Mouse (Mus musculus) E14TG2a.4 (cell line): ENCODE data around the gene Ccdc50.

Source experiments
- CTCF ChIP-seq: conservative IDR thresholded peaks from 2 replicates; pipeline ENCODE4 v1.5.1; 2014; ENCODE audit warnings: low read length
- POU5F1 ChIP-seq: IDR thresholded peaks from 2 replicates; pipeline ENCODE4 v1.6.1; 2014; ENCODE audit warnings: low read length, borderline replicate concordance

DNA sequence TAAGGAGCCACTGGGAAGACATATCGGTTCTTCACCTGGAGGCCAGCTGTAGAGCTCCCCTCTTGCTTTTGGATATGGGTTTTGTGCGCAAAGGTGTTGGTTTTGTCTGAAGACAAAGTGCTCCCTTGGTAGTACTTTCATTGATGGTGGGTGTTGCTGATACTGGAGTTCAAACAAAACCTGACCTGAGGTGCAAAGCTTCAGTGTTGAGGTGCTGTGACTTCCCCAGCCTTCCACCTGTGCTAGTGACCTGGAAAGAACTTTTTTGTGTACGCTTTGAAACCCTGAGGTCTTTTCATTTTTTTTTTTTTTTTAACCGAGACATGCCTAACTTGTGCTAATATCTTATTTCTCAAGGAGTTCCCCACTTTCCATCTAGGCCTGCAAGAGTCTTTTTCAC, 1.6 kb downstream of the Ccdc50 start:
- no peak for TF ChIP-seq POU5F1
- TF ChIP-seq CTCF: no peak
